Mouse (Mus musculus): Measurements from ENCODE around the gene Sv2a. TPM values are rescaled to one million over a fixed set of nuclear protein-coding genes. Genes with fewer than 3 reads are reported as not detected.
"Not testable (repeated sequence)": the region's sequence is repeated elsewhere in the genome, so short reads cannot be mapped to it uniquely, and the experiment has no call there.

Gene Sv2a
- polyA plus RNA-seq, 1 experiment from 2014 or later: 2.9 TPM

GRCm38 (mm10) chr3:96171583-96172196, 9.3 kb upstream of the Sv2a start:
- DNase-seq (ENCODE audit: low spot score) (no peak), ATAC-seq (ENCODE audit: low FRiP score, low TSS enrichment) (peak; percentile 8; the same call in 1 of the 2 replicates)
- Histone ChIP-seq H3K4me1 (replicated peaks; ENCODE audit: control insufficient read depth, insufficient read depth) (0 out of 2 replicates have a peak, but pooled peaks cover 3% of the 10 kb centered on the region), H3K4me2 (replicated peaks; ENCODE audit: low read depth) (peak overlapping the region; percentile 84), H3K9me3 (ENCODE audit: control insufficient read depth, low read length) (no peaks in the 10 kb centered on the region), H3K27ac (replicated peaks) (peak overlapping the region; percentile 99), H3K36me3 (ENCODE audit: control insufficient read depth, insufficient read depth, low read length) (0 out of 2 replicates have a peak, but pooled peaks cover 4% of the 10 kb centered on the region), H3K9ac (ENCODE audit: low read length) (peak overlapping the region; percentile 86), H3K27me3 (ENCODE audit: control insufficient read depth, insufficient read depth, low read length) (no peaks in the 10 kb centered on the region), H3K4me3 (ENCODE audit: low read depth, low read length) (peak overlapping the region; percentile 88)
- WGBS: 10% methylated on average over 18 of the region's 18 CpGs
- TF ChIP-seq CTCF (IDR thresholded peaks at IDR 0.05; ENCODE audit: low read depth) (no peak), EP300 (optimal IDR thresholded peaks at IDR 0.05) (no peak)

GRCm38 (mm10) chr3:96172197-96173178, 8.5 kb upstream of the Sv2a start, which contains the start of gene Sf3b4:
Gene Sf3b4 (plus strand): TSS chr3:96172332.
- Histone ChIP-seq H3K27ac (replicated peaks) (peak within 1 kb of the TSS; percentile 99), H3K4me1 (replicated peaks; ENCODE audit: control insufficient read depth, insufficient read depth) (0 out of 2 replicates have a peak, but pooled peaks cover 3% of the 10 kb centered on the region), H3K4me2 (replicated peaks; ENCODE audit: low read depth) (peak within 1 kb of the TSS; percentile 84), H3K36me3 (ENCODE audit: control insufficient read depth, insufficient read depth, low read length) (0 out of 2 replicates have a peak, but pooled peaks cover 4% of the 10 kb centered on the region), H3K9me3 (ENCODE audit: control insufficient read depth, low read length) (no peaks in the 10 kb centered on the region), H3K4me3 (ENCODE audit: low read depth, low read length) (peak within 1 kb of the TSS; percentile 88), H3K27me3 (ENCODE audit: control insufficient read depth, insufficient read depth, low read length) (no peaks in the 10 kb centered on the region), H3K9ac (ENCODE audit: low read length) (peak within 1 kb of the TSS; percentile 89)
- TF ChIP-seq EP300 (optimal IDR thresholded peaks at IDR 0.05) (no peak), CTCF (IDR thresholded peaks at IDR 0.05; ENCODE audit: low read depth) (no peak)
- DNase-seq (ENCODE audit: low spot score): peak; percentile 97
- WGBS: 1% methylated on average over 53 of the region's 58 CpGs
- ATAC-seq (ENCODE audit: low FRiP score, low TSS enrichment): peak; percentile 94

- Histone ChIP-seq H3K4me2 (replicated peaks; ENCODE audit: low read depth) (peak overlapping the region; percentile 84), H3K9me3 (ENCODE audit: control insufficient read depth, low read length) (no peaks in the 10 kb centered on the region), H3K4me1 (replicated peaks; ENCODE audit: control insufficient read depth, insufficient read depth) (0 out of 2 replicates have a peak, but pooled peaks cover 3% of the 10 kb centered on the region), H3K27me3 (ENCODE audit: control insufficient read depth, insufficient read depth, low read length) (no peaks in the 10 kb centered on the region), H3K4me3 (ENCODE audit: low read depth, low read length) (peak overlapping the region; percentile 88), H3K36me3 (ENCODE audit: control insufficient read depth, insufficient read depth, low read length) (0 out of 2 replicates have a peak, but pooled peaks cover 4% of the 10 kb centered on the region), H3K9ac (ENCODE audit: low read length) (peak overlapping the region; percentile 89), H3K27ac (replicated peaks) (0 out of 2 replicates have a peak overlapping the region, but pooled peaks have one; percentile 99)
- TF ChIP-seq CTCF (IDR thresholded peaks at IDR 0.05; ENCODE audit: low read depth): no peak
- no peak for TF ChIP-seq EP300 (optimal IDR thresholded peaks at IDR 0.05)
- ATAC-seq (ENCODE audit: low FRiP score, low TSS enrichment): no peak
- no peak for DNase-seq (ENCODE audit: low spot score)
- WGBS: 28% methylated on average over 7 of the region's 7 CpGs
These were observed 7.8 kb upstream of the Sv2a start for GRCm38 (mm10) chr3:96173185-96173584.

- WGBS: 85% methylated on average over 4 of the region's 4 CpGs
- H3K36me3 ChIP-seq (ENCODE audit: control insufficient read depth, insufficient read depth, low read length); H3K4me2 ChIP-seq (replicated peaks; ENCODE audit: low read depth): not testable (repeated sequence)
These were observed 6.9 kb upstream of the Sv2a start for GRCm38 (mm10) chr3:96174042-96174441.

GRCm38 (mm10) chr3:96175251-96175650, 5.7 kb upstream of the Sv2a start:
- Histone ChIP-seq H3K4me3 (ENCODE audit: low read depth, low read length) (no peak overlapping the region), H3K36me3 (ENCODE audit: control insufficient read depth, insufficient read depth, low read length) (peaks cover 4% of the 10 kb centered on the region; the same call in 1 of the 2 replicates), H3K4me2 (replicated peaks; ENCODE audit: low read depth) (no peak overlapping the region), H3K9ac (ENCODE audit: low read length) (no peak overlapping the region), H3K27me3 (ENCODE audit: control insufficient read depth, insufficient read depth, low read length) (no peaks in the 10 kb centered on the region), H3K9me3 (ENCODE audit: control insufficient read depth, low read length) (no peaks in the 10 kb centered on the region), H3K27ac (replicated peaks) (no peak overlapping the region), H3K4me1 (replicated peaks; ENCODE audit: control insufficient read depth, insufficient read depth) (0 out of 2 replicates have a peak, but pooled peaks cover 3% of the 10 kb centered on the region)
- TF ChIP-seq EP300 (optimal IDR thresholded peaks at IDR 0.05) (no peak), CTCF (IDR thresholded peaks at IDR 0.05; ENCODE audit: low read depth) (no peak)
- WGBS: 92% methylated on average over 6 of the region's 6 CpGs
- ATAC-seq (ENCODE audit: low FRiP score, low TSS enrichment) (no peak), DNase-seq (ENCODE audit: low spot score) (no peak)

More at GRCm38 (mm10) chr3:96174042-96174441, 6.9 kb upstream of the Sv2a start:
- not testable (repeated sequence) for H3K4me1 ChIP-seq (replicated peaks; ENCODE audit: control insufficient read depth, insufficient read depth); H3K9ac ChIP-seq (ENCODE audit: low read length); H3K9me3 ChIP-seq (ENCODE audit: control insufficient read depth, low read length); H3K27ac ChIP-seq (replicated peaks); DNase-seq (ENCODE audit: low spot score); H3K4me3 ChIP-seq (ENCODE audit: low read depth, low read length); ATAC-seq (ENCODE audit: low FRiP score, low TSS enrichment); H3K27me3 ChIP-seq (ENCODE audit: control insufficient read depth, insufficient read depth, low read length)
